Mouse (Mus musculus) gastrocnemius, postnatal 4 days (tissue): ENCODE results near the gene H2-DMb1. TPM values are rescaled to one million over a fixed set of nuclear protein-coding genes. Genes with fewer than 3 reads are reported as not detected.
"Not testable (repeated sequence)": the region's sequence is repeated elsewhere in the genome, so short reads cannot be mapped to it uniquely, and the experiment has no call there.

ENCODE experiments used
- DNase-seq, 2 experiments: peaks; one replicate each; pipeline ENCODE4 v3.0.0; 2021 to 2022; ENCODE audit warnings: low spot score in 2 of 2, mixed read lengths in 2 of 2
- total RNA-seq, 2 experiments: library from RNA; stranded (reverse); gene quantifications; 2 replicates each; pipeline ENCODE4 v1.2.3; 2021

Gene H2-DMb1
- total RNA-seq, 2 experiments from 2014 or later: 0.70 to 1.4 TPM

DNA sequence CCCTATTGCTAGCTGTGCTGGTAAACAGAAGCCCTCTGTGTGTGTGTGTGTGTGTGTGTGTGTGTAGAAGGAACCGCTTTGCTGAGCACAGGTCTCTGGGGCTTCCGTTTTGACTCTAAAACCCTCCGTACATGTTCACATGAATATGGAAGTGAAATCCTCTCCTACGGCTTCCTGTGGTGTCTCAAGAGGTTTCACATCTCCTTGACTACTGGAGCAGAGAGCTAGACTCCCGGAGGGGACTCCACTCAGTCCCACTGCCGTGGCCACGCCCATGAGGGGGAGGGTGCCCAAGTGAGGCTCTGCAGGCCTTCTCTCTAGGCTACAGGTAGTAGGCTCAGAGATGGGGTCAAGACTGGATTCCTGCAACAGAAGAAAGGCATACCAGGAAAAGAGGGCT lies 9.8 kb upstream of the H2-DMb1 start, which contains the start of gene H2-DMb2:
TSS of gene H2-DMb2 (plus strand) at position 275 of the 400 bp plus-strand sequence.
- peak in 1 of 2 experiments; percentile 45 for DNase-seq

DNA sequence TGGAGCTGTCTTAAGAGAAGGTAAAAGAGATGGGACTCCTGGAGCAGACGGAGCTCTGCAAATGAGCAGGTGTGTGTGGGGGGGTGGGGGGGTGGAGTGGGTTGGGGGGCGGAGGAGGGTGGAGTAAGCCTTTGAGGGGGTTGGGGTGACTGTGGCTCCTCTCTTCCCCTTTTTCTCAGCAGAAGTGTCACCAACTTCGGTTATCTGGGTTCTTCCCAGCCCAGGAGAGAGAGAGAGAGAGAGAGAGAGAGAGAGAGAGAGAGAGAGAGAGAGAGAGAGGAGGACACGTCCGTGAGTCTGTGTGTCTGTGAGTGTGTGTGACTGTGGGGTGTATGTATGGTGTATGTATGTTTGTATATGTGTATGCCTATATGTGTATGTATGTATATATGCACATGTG lies 9.4 kb upstream of the H2-DMb1 start:
- no peak for DNase-seq

DNA sequence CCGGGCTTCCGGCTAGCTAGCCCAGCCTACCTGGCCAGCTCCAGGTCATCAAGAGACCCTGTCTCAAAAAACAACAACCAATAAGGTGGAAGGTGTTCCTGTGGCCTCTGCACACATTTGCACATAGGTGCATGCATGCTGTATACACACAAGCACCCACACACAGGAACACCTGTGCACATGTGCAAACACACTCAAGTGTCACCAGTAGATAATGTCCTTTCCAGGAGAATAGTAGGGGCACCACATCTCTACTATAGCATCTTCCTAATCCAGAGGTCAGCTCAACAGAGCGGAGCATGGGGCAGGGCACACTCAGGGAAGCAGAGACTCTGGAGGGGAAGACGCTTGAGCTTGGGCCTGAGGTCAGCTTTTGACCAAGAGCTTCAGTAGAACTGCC lies 8.7 kb upstream of the H2-DMb1 start:
- DNase-seq: not testable (repeated sequence)

DNA sequence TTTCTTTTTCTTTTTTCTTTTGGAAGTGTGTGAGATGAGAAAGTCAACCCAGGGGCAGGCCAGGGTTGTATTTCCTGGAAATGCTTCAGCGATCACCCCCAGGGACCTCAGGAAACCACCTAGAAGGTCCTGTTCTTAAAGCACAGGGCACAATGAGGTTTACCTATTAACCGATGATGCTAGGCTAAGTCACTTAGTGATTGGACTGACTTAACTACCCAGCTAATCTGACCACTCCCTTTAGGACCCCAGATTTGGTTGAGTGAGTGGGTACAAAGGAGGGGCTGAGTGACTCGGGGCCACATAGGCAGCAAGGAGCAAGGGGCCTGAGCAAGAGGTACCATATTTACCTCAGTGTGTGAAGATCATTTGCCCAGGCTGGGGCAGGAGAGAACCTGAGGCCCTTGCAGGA lies 7.9 kb upstream of the H2-DMb1 start:
- DNase-seq: no peak

DNA sequence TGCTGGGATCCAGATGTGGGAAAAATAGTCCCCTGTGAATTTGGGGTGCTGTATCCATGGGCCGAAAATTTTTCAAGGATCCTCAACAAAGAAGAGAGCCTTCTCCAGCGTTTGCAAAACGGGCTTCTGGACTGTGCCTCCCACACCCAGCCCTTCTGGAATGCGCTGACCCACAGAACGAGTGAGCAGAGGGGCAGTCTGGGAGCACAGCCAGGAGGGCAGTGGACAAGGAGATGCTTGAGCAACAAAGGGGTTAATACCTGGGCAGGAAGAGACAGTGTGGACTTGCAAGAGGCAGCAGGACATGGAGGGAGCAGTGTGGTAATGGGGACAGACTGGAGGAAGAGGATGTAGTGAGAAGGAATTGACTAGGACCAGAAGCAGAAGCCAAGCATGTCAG lies 2.7 kb downstream of the H2-DMb1 start:
- no peak for DNase-seq

DNA sequence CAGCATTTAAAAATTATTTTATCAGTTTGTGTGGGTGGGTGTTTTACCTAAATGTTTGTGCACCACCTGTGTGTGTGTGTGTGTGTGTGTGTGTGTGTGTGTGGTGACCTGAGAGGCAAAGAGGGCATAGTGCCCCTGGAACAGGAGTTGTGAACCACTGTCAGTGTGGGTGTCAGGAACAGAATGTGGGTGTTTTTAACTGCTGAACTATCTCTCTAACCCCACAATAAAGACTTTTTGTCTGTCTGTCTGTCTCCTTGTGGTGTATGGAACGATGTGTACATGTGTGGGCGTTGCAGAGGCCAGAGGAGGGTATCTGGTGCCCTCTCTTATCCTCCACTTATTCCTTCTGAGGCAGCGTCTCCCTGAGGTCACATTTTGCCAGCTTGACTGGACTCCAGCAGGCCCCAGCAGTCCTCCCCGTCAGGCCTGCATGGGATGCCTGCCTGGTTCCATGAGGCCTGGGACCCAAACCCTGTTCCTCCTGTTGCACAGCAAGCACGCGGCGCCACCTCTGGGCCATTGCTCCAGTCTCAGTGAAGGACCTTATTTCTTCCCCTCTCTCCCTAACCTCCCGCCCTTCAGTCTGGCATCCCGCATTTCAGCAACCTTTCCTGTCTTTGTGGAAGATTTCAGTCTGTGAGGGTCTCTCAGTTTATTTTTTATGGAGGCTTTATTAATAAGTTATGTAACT lies 11.5 kb downstream of the H2-DMb1 start:
- no peak for DNase-seq

DNA sequence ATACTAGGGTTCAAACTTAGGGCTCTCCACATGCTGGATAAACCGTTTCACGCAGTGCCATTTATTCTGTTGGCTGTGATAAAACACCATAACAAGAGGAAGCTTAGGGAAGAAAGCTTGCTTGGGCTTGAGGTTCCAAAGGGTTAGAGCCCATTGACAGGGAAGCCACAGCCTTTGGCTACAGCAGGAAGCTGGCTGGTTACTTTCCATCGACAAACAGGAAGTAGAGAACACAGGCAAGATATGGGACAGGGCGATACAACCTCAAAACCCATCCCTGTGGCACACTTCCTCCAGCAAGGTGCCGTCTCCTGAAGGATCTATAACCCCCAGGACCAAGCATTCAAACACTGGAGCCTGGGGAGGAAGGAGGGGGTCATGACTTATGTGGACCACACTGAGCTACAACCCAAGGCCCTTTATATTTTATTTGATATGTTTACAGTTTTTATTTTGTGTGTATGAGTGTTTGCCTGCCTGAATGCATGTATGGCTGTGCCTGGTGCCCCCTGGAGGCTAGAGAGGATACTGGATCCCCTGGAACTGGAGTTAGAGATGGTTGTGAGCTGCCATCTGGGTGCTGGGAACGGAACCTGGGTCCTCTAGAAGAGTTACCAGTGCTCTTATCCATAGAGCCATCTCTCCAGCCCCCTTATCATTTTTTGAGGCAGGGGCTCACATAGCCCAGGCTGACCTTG lies 12.3 kb downstream of the H2-DMb1 start:
- DNase-seq: no peak

DNA sequence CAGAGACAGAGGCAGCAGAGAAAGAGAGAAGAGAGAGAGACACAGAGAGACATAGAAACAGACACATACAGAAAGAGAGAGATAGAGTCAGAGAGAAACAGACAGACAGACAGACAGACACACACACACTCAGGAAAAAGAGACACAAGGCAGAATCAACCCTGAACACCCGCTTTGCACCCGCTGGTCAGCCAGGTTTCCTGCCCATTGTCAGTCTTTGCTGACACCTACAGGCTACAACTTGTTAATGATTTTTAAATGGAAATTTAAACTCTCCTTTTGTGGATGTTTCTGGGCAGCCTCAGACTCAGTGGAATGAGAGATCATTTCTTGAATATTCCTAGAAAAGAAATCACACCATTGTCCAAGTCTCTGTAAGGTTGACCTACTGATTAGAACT lies 16.4 kb downstream of the H2-DMb1 start:
- peak in 1 of 2 experiments; percentile 37 for DNase-seq

DNA sequence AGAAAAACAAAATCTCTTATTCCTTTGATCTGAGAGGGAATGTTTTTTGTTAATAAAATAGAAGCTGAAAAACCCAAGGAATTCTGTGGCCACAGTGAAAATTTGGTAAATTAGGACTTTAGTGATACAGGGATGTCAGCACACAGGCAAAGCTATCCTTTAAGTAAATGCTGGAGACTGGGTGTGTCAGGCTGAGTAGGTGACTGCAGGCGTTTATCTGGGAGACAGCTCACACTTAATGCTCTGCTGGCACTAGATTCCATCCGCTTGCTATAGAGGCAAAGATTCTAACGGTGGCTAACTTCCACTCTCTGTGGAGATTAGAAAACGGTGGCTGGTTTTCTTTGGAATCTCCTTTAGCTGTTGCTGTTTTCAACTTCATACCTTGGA lies 17.6 kb downstream of the H2-DMb1 start:
- DNase-seq: no peak

DNA sequence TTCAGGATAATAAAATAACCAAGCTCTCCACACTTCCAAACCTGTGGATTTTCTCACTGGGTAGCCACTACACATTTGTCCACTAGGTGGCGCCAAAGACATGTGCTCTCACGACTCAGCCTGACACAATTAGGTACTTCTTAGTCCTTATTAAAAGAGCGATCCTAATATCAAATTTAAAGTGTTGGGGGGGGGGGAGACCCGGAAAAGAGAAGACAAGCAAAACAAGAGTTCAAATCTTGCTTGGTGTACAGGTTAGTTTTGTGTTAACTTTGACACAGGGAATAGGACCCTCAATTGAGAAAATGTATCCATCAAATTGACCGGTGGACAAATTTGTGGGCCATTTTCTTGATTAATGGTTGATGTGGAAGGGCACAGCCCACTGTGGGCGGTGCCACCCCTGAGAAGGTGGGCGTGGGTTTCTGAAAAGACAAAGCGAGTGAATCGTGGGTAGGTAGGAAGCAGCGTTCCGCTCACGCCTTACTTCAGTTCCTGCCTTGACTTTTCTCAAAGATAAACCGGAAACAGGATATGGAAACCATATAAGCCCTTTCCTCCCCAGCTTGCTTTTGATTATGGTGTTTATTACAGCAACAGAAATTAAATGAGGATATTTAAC lies 18.1 kb downstream of the H2-DMb1 start:
- DNase-seq: peak; percentile 66 to 71

DNA sequence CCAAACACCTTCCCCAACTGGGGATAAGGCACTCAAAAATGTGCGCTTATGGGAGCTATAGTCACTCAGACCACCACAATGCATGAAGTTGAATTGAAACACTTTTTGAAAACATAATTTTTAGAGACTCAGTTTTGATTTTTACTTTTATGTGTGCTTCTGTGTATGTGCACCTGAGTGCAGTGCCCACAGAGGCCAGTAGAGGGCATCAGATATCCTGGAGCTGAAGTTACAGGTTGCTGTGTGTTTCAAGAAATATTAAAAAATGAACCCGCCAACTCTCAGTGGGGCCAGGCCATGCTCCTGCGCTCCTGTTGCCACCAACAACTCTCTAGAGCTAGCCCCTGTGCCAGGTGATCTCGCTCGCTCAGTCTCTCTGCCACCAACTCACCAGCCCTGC lies 19.7 kb downstream of the H2-DMb1 start:
- DNase-seq: no peak

DNA sequence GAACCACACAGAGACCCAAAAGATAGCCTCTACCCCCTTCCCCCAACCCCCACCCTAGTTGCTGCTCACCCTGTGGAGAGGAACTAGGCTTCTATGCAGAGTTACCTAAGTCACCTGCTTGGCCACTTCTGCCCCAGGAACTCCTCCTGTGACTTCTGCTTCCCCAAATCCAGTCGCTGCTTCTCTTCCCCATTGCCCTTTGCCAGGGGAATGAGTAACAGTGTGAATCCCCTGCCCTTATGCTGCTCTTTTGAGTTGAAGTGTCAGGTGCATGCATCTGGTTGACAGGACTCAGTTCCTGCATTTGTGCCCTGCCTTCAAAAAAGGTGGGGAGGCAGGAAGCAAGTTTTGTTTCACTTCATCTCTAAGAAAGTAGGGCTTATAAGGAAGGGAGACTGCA lies 21.2 kb downstream of the H2-DMb1 start:
- no peak for DNase-seq

DNA sequence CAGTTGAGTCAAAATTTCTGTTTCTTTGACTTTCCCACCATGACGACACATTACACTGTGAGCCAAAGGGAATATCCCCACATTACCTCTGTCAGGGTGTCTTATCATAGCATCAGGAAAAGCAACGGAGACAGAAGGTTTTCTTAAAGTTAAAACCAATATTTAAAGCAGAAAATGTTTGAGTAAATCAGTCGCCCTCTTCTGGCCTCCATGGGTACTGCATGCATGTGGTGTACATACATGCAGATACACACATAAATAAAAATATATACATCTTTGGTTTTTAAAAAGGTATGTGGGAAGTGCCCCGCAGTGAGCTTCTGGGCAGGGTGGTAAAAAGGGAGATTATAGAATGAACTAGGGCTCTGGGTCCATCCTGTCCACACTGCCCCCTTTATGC lies 24.3 kb downstream of the H2-DMb1 start:
- no peak for DNase-seq

DNA sequence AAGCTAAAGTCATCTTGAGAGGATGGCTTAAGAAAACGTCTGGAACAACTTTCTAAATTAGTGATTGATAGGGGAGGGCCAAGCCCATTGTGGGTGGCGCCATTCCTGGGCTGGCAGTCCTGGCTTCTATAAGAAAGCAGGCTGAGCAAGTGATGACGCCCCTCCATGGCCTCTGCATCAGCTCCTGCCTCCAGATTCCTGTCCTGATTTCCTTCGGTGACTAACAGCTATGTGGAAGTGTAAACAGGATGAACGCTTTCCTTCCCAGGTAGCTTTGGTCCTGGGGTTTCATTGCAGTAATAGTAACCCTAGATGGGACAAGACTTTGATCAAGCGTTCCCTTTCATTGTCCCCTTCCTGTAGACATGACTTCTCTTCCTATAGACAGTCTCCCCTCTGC lies 26.1 kb downstream of the H2-DMb1 start:
- no peak for DNase-seq

DNA sequence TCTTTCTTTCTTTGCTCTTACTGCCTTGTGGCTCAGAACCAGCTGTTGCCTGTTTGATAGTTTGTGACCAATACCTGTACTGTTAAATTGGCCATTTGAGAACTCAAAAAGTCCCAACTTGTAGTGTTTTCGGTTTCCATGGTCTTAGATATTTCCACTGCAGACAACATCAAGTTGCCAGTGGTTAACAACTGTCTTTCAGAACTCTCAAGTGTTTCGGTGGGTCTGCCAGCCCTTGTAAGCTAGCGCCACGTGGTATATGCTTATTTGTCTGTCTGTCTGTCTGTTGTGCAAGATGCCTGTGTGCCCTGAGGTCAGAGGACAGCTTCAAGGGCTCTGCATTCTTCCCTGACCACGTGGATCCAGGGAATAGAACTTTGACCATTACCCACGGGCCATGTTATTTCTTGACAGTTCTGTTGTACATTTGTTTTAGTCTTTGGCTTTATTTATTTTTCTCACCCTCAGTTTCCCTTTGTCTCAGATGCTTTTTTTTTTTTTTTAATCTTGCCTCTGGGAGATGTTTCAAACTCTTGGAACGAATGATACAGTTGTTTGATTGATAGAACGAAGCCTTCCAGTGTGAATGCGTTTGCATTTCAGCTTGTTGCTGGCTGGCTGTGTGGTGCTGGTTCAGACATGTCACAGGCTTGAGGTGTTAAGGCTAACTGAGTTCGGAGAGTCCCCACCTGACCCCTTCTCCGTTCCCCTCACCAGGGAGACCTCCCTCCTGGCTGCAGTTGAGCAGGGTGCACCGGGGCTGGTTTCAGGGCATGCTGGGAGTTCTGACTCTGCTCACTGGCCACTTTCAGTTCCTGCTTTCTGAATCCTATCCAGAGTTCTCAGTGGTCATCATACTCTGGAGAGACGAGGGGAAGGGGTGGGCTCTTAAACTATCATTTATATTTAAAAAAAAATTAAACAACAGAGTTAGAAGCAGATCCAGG lies 27.3 kb downstream of the H2-DMb1 start:
- no peak for DNase-seq

DNA sequence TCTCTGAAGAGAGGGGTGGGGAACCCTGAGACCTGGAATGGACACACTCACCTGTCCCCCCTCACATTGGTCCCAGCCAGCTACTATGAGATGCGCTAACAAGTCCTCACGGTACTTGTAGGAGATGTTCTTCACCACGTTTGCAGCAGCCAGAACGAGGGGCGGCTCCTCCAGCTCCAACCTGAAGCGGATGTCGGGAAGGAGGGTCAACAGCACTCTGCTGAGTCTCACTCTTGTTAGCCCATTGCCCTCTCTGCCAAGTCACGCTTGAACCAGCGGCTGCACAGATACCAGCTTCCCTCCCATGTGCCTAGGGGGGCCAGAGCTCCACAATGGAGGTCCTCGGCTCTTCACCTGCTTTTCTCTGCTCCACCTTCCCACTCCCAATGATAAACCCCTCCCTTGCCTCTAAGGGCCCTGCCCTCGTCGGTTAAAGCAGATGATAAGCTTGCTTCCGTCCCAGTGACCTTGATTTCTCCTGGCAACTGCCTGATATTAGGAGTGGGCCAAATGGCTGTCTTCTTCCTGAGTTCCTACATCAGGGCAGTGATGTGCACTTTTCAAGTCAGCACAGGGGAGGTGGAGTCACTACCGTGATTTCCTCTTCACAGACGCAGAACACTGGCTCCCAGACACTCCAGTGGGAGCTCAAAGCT lies 30.8 kb downstream of the H2-DMb1 start:
- DNase-seq: no peak

DNA sequence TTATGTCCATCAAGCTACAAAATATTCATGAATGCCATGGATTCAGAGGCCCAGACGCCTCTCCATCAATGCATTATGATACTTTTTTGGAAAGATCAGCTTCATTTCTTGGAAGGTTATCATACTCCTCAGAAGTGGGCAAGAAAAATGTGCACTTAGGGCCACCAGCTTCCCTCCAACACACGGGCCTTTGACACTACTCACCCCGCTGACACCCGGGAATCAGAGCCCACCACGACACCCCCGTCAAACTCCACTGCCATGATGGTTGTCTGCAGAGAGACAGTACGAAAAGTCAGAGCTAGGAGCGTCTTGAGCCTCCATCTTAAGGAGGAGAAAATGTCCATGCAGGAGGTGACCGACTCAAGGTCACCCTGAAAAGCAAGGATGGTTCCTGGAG lies 32.7 kb downstream of the H2-DMb1 start:
- DNase-seq: no peak

DNA sequence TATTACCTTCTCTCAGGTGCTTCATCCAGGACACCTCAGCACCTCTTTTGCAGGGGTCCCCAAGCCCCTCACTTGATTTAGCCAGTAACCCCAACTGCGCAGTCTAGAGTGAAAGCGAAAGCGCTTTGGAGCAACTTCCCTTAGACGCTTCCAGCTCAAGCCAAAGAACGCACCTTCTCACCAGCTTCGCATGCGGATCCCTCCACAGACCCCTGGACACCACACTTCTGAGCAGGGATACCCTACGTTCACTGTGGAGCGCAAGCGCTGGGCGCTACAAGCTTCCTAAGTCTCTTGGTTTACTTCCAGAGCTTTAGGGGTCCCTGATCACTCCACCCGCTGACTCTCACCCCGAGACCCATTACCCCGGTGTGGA lies 34.0 kb downstream of the H2-DMb1 start:
- no peak for DNase-seq

DNA sequence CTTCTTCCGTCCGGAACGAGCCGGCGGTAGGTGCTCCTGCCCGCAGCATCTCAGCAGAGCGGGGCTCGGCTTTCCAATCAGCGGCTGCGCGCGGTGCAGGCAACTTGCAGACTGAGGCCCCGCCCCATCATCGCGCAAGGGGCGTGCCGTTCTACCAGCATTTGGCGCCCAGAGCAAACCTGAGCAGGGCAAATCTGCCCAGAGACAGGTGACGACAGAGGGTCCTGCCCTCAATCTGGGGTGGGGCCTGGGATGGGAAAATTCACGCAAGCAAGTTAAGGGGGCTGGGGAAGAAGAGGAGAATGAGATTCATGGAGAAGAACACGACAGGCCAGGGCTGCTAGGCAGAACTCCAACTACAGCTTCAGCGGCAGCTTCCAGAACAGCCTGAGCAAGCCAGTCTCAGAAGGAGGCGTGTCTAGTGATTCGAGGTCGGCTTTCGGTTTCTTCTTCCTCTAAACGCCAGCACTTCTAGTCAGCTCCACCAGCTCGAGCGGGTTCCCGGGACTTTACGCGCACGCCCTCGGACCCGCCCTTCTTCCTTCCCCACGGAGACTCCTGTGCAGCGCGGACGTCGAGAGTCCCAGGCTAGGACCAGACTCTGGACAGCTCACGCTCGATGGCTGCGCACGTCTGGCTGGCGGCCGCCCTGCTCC lies 34.5 kb downstream of the H2-DMb1 start, which contains the start of the genes Tap1 and Psmb9:
TSS of gene Tap1 (plus strand) at position 293 of the 656 bp plus-strand sequence.
TSS of gene Psmb9 (minus strand) at position 504 of the 656 bp plus-strand sequence.
- DNase-seq: peak; percentile 94 to 97

DNA sequence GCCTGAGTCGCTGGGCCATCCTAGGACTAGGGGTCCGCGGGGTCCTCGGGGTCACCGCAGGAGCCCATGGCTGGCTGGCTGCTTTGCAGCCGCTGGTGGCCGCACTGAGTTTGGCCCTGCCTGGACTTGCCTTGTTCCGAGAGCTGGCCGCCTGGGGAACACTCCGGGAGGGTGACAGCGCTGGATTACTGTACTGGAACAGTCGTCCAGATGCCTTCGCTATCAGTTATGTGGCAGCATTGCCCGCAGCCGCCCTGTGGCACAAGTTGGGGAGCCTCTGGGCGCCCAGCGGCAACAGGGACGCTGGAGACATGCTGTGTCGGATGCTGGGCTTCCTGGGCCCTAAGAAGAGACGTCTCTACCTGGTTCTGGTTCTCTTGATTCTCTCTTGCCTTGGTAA lies 35.1 kb downstream of the H2-DMb1 start:
- no peak for DNase-seq
